Mouse (Mus musculus) right cerebral cortex, postnatal 4 days (tissue): ENCODE results near the gene M6pr.
"Not testable (repeated sequence)": the region's sequence is repeated elsewhere in the genome, so short reads cannot be mapped to it uniquely, and the experiment has no call there.

Experiments used
- DNase-seq: peaks from one replicate; pipeline ENCODE4 v3.0.0-alpha.2; 2022

Gene M6pr

GRCm38 (mm10) chr6:122344386-122345116 is 36.0 kb downstream of the M6pr start:
- DNase-seq: no peak

GRCm38 (mm10) chr6:122345731-122346130 is 37.2 kb downstream of the M6pr start:
- DNase-seq: no peak

- DNase-seq: no peak
These were observed 37.9 kb downstream of the M6pr start for GRCm38 (mm10) chr6:122346399-122346798.

- DNase-seq: not testable (repeated sequence)
These were observed 38.8 kb downstream of the M6pr start for GRCm38 (mm10) chr6:122347326-122347725.

GRCm38 (mm10) chr6:122355909-122356308 is 47.4 kb downstream of the M6pr start:
- no peak for DNase-seq

- DNase-seq: no peak
These were observed 48.6 kb downstream of the M6pr start for GRCm38 (mm10) chr6:122357089-122357488.

- no peak for DNase-seq
These were observed 57.2 kb downstream of the M6pr start for GRCm38 (mm10) chr6:122365706-122366105.

GRCm38 (mm10) chr6:122366287-122366686 is 57.8 kb downstream of the M6pr start:
- no peak for DNase-seq

GRCm38 (mm10) chr6:122366976-122367375 is 58.5 kb downstream of the M6pr start:
- DNase-seq: no peak
